Mouse (Mus musculus) T-helper 1 cell (primary cell): Measurements from ENCODE around the gene Stx2.
"Not testable (repeated sequence)": the region's sequence is repeated elsewhere in the genome, so short reads cannot be mapped to it uniquely, and the experiment has no call there.

Experiments used
- in situ Hi-C: fragments of 300-600 bp; cut with MboI, MseI; formaldehyde crosslinking; loops from one replicate; pipeline ENCODE4 v1.15.1; 2025; ENCODE audit warnings: high pct_unique_total_duplicates

The Stx2 gene

GRCm38 (mm10) chr5:128958916-128959315 is 49.5 kb downstream of the Stx2 start:
- in situ Hi-C loops, result no loop called here

- in situ Hi-C loops, result not testable (repeated sequence)
These were observed 54.0 kb downstream of the Stx2 start for GRCm38 (mm10) chr5:128954371-128954770.

- in situ Hi-C loops, result no loop called here
These were observed 54.9 kb downstream of the Stx2 start, which contains the start of gene Rimbp2 for GRCm38 (mm10) chr5:128953278-128954070. Gene Rimbp2 (minus strand): TSS chr5:128953486.

- in situ Hi-C loops, result no loop called here
These were observed 55.8 kb downstream of the Stx2 start for GRCm38 (mm10) chr5:128952291-128953195.

- in situ Hi-C loops, result no loop called here
These were observed 56.9 kb downstream of the Stx2 start for GRCm38 (mm10) chr5:128951472-128951871.

- in situ Hi-C loops, result no loop called here
These were observed 61.3 kb downstream of the Stx2 start for GRCm38 (mm10) chr5:128947093-128947492.

- in situ Hi-C loops, result no loop called here
These were observed 67.9 kb downstream of the Stx2 start for GRCm38 (mm10) chr5:128940436-128940835.

GRCm38 (mm10) chr5:128935359-128935899 is 72.9 kb downstream of the Stx2 start:
- in situ Hi-C loops, result no loop called here
